Mouse (Mus musculus) adipocyte (in vitro differentiated cells): Measurements from ENCODE around the gene Hs3st3a1.

Source experiments
- DNase-seq: peaks from one replicate; pipeline ENCODE4 v3.0.0-alpha.2; 2016; ENCODE audit warnings: low spot score

The Hs3st3a1 gene

DNA sequence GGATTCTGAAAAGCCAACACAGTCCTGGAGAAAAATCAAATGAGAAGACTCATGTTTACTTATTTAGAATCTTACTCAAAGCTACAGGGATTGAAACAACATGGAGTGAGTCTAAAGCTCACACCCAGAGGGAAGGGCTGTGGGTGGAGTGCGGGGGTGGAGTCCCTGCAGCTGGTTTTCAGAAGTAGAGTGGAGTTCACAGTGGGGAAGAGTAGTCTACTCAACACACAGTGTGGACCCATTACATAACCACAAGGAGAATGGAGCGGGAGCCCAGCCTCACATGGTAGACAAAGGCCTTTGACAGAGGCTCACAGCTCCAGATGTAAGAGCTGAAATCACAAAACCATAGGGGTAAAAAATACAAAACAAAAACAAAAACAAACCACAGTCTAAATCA, 123.2 kb downstream of the Hs3st3a1 start:
- peak; percentile 6 for DNase-seq

DNA sequence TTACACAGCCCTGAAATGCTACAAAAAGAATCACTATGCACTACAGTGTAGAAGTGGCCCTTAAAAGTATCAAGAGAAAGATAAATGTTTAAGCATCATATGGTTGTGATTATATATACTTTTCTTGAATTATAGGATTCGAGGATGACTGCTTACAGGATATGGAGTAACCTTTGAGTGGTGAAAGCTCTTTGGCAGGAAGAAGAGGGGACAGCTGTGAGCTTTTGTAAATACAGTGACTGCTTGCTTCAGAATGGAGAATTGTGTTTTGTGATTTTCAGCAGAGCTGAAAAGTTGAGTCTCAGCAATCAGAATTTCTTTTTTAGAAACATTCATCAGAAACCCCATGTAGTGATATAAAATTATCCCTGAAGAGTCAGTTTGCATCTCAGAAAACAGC, 124.3 kb downstream of the Hs3st3a1 start:
- DNase-seq = no peak

DNA sequence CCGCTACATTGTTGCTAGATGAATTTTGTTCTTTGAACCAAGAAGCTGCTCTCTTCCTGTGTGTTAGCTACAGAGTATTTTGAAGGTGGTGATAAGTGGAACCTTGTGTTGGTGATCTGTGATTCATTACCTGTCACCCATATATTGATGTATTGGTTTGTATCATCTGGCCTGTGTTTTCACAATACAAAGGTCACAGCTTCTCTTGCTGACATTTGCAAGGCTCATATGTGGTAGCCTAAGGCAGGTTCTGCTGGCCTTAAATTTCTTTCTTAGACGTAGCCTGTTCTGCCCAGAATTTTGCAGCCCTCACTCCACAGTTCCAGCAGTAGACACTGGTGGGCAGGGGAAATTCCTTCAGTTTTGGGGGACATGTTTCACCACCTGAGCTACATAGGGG, 125.3 kb downstream of the Hs3st3a1 start:
- no peak for DNase-seq

GRCm38 (mm10) chr11:64562771-64563170, 127.6 kb downstream of the Hs3st3a1 start:
- no peak for DNase-seq
